Mouse (Mus musculus) common myeloid progenitor, adult 5-6 weeks (primary cell): Measurements from ENCODE around the gene Cdyl. TPM values are rescaled to one million over a fixed set of nuclear protein-coding genes. Genes with fewer than 3 reads are reported as not detected.
A peak's percentile ranks its signal among the peaks of the same experiment; 100 is the strongest.
"Not testable (repeated sequence)": the region's sequence is repeated elsewhere in the genome, so short reads cannot be mapped to it uniquely, and the experiment has no call there.

Experiments used
- ATAC-seq: replicated peaks from 2 replicates; pipeline ENCODE4 v1.8.0; 2016; ENCODE audit warnings: low read depth, mild to moderate bottlenecking, moderate TSS enrichment, inconsistent platforms; ENCODE audit not compliant: poor library complexity, severe bottlenecking
- total RNA-seq: library from RNA; stranded (forward); fragments of 200-1000, 187-1606 nt; gene quantifications from 2 replicates; pipeline ENCODE4 v1.2.3, GENCODE M21; 2017

Cdyl gene
- total RNA-seq, 1 experiment from 2014 or later: 20.2 TPM

GRCm38 (mm10) chr13:35818060-35818459, 158.4 kb downstream of the Cdyl start:
- no peak for ATAC-seq

GRCm38 (mm10) chr13:35821821-35822454, 162.3 kb downstream of the Cdyl start:
- peak; percentile 87 for ATAC-seq

GRCm38 (mm10) chr13:35822795-35823194, 163.2 kb downstream of the Cdyl start:
- ATAC-seq: no peak

- ATAC-seq: no peak; the same call in 1 of the 2 replicates
Observed at GRCm38 (mm10) chr13:35825639-35826038, 166.0 kb downstream of the Cdyl start.

- ATAC-seq: no peak
Observed at GRCm38 (mm10) chr13:35832676-35833075, 173.0 kb downstream of the Cdyl start.

GRCm38 (mm10) chr13:35833941-35834340, 174.3 kb downstream of the Cdyl start:
- no peak for ATAC-seq

- no peak for ATAC-seq
Observed at GRCm38 (mm10) chr13:35835669-35836068, 176.0 kb downstream of the Cdyl start.

GRCm38 (mm10) chr13:35836501-35836900, 176.9 kb downstream of the Cdyl start:
- ATAC-seq: not testable (repeated sequence)

- ATAC-seq: no peak
Observed at GRCm38 (mm10) chr13:35840102-35840501, 180.5 kb downstream of the Cdyl start.

- no peak for ATAC-seq
Observed at GRCm38 (mm10) chr13:35843383-35843782, 183.8 kb downstream of the Cdyl start.

GRCm38 (mm10) chr13:35845306-35845705, 185.7 kb downstream of the Cdyl start:
- ATAC-seq: no peak

GRCm38 (mm10) chr13:35848694-35849093, 189.1 kb downstream of the Cdyl start:
- no peak for ATAC-seq

GRCm38 (mm10) chr13:35851581-35851980, 191.9 kb downstream of the Cdyl start:
- no peak for ATAC-seq

GRCm38 (mm10) chr13:35852851-35853575, 193.4 kb downstream of the Cdyl start:
- no peak for ATAC-seq

- no peak for ATAC-seq
Observed at GRCm38 (mm10) chr13:35857486-35857885, 197.9 kb downstream of the Cdyl start.

- no peak for ATAC-seq
Observed at GRCm38 (mm10) chr13:35860916-35861315, 201.3 kb downstream of the Cdyl start.

- peak; percentile 34; the same call in 1 of the 2 replicates for ATAC-seq
Observed at GRCm38 (mm10) chr13:35870659-35871058, 211.0 kb downstream of the Cdyl start.

GRCm38 (mm10) chr13:35871107-35871506, 211.5 kb downstream of the Cdyl start:
- peak; percentile 60 for ATAC-seq

- ATAC-seq: no peak
Observed at GRCm38 (mm10) chr13:35875396-35875795, 215.8 kb downstream of the Cdyl start.

GRCm38 (mm10) chr13:35878282-35878681, 218.6 kb downstream of the Cdyl start:
- no peak for ATAC-seq

GRCm38 (mm10) chr13:35879068-35879467, 219.4 kb downstream of the Cdyl start:
- ATAC-seq: no peak

- ATAC-seq: no peak
Observed at GRCm38 (mm10) chr13:35879519-35879918, 219.9 kb downstream of the Cdyl start.
